Mouse (Mus musculus) C2C12 (cell line): ENCODE data around the gene Tmprss7. TPM values are rescaled to one million over a fixed set of nuclear protein-coding genes. Genes with fewer than 3 reads are reported as not detected.

Experiments
- H3K27me3 ChIP-seq: one replicate; pipeline ENCODE4 v1.6.1; 2011; ENCODE audit not compliant: control insufficient read depth, insufficient read depth, insufficient read length
- H3K36me3 ChIP-seq: one replicate; pipeline ENCODE4 v1.6.1; 2011; ENCODE audit not compliant: control insufficient read depth, insufficient read depth
- H3K4me3 ChIP-seq: one replicate; pipeline ENCODE4 v1.5.1; 2011; ENCODE audit warnings: mild to moderate bottlenecking, control low read depth; ENCODE audit not compliant: poor library complexity, insufficient read depth, severe bottlenecking
- H3K79me2 ChIP-seq: one replicate; pipeline ENCODE4 v1.6.1; 2011; ENCODE audit not compliant: control insufficient read depth, insufficient read depth
- H3K79me3 ChIP-seq: one replicate; pipeline ENCODE4 v1.6.1; 2011; ENCODE audit warnings: low read depth, control low read depth
- H3ac ChIP-seq: one replicate; pipeline ENCODE3; 2011; ENCODE audit warnings: low read depth; ENCODE audit not compliant: control insufficient read depth, insufficient read length
- CEBPB ChIP-seq: IDR thresholded peaks from one replicate; pipeline ENCODE4 v1.6.1; 2011; ENCODE audit warnings: low read depth, mild to moderate bottlenecking, control low read depth, moderate library complexity
- CTCF ChIP-seq: IDR thresholded peaks from one replicate; pipeline ENCODE4 v1.5.1; 2011; ENCODE audit not compliant: control insufficient read depth, insufficient read depth, insufficient read length
- FOSL1 ChIP-seq: IDR thresholded peaks from one replicate; pipeline ENCODE4 v1.8.0; 2011; ENCODE audit warnings: mild to moderate bottlenecking, low read length; ENCODE audit not compliant: poor library complexity, insufficient read depth, severe bottlenecking
- MAX ChIP-seq: IDR thresholded peaks from one replicate; pipeline ENCODE4 v1.6.1; 2011; ENCODE audit warnings: mild to moderate bottlenecking, control low read depth
- MYOD1 ChIP-seq: IDR thresholded peaks from one replicate; pipeline ENCODE4 v1.6.1; 2011; ENCODE audit warnings: low read depth; ENCODE audit not compliant: control insufficient read depth, insufficient read length
- MYOG ChIP-seq: IDR thresholded peaks from one replicate; pipeline ENCODE4 v1.6.1; 2011; ENCODE audit not compliant: control insufficient read depth, insufficient read length; ENCODE audit errors: extremely low read depth
- USF1 ChIP-seq: IDR thresholded peaks from one replicate; pipeline ENCODE4 v1.6.1; 2011; ENCODE audit warnings: low read depth, mild to moderate bottlenecking, control low read depth, moderate library complexity
- polyA plus RNA-seq: library from polyadenylated mRNA; unstranded; fragments of >200 nt; fragmentation: generic; extraction: Trizol; gene quantifications from one replicate; pipeline ENCODE4 v1.2.1, GENCODE M21; 2012; ENCODE audit warnings: missing spikeins

Tmprss7 gene
- polyA plus RNA-seq, 1 experiment: not detected

GRCm38 (mm10) chr16:45657574-45658159 lies 35.8 kb downstream of the Tmprss7 start:
- no peaks in the 10 kb centered on the region for H3K79me3 ChIP-seq
- no peaks in the 10 kb centered on the region for H3K79me2 ChIP-seq
- TF ChIP-seq CTCF (no peak), MYOG (no peak), MAX (no peak), MYOD1 (no peak), FOSL1 (no peak), USF1 (no peak), CEBPB (no peak)
- no peak overlapping the region for H3K4me3 ChIP-seq
- no peak overlapping the region for H3ac ChIP-seq
- no peaks in the 10 kb centered on the region for H3K27me3 ChIP-seq
- no peaks in the 10 kb centered on the region for H3K36me3 ChIP-seq

- no peak for TF ChIP-seq MAX
- no peak for TF ChIP-seq FOSL1
- no peak for TF ChIP-seq USF1
- TF ChIP-seq MYOG: no peak
- TF ChIP-seq MYOD1: no peak
- no peak for TF ChIP-seq CEBPB
- TF ChIP-seq CTCF: no peak
- Histone ChIP-seq H3K4me3 (no peak overlapping the region), H3K27me3 (no peaks in the 10 kb centered on the region), H3K79me3 (no peaks in the 10 kb centered on the region), H3K79me2 (no peaks in the 10 kb centered on the region), H3ac (no peak overlapping the region), H3K36me3 (no peaks in the 10 kb centered on the region)
Observed at GRCm38 (mm10) chr16:45654465-45654864, 39.0 kb downstream of the Tmprss7 start.

- Histone ChIP-seq H3K36me3 (no peaks in the 10 kb centered on the region), H3K79me3 (no peaks in the 10 kb centered on the region), H3K79me2 (no peaks in the 10 kb centered on the region), H3ac (no peak within 1 kb of the TSS), H3K4me3 (no peak within 1 kb of the TSS), H3K27me3 (no peaks in the 10 kb centered on the region)
- TF ChIP-seq FOSL1: no peak
- TF ChIP-seq MAX: no peak
- TF ChIP-seq USF1: no peak
- no peak for TF ChIP-seq CEBPB
- no peak for TF ChIP-seq CTCF
- TF ChIP-seq MYOD1: no peak
- TF ChIP-seq MYOG: no peak
Observed at GRCm38 (mm10) chr16:45653934-45654332, 39.5 kb downstream of the Tmprss7 start, which contains the start of gene BC016579. Gene BC016579 (minus strand): TSS chr16:45654068.

- Histone ChIP-seq H3K79me2 (no peaks in the 10 kb centered on the region), H3K4me3 (no peak overlapping the region)
- TF ChIP-seq CEBPB (no peak), CTCF (no peak), USF1 (no peak), MAX (no peak), MYOG (no peak), FOSL1 (no peak), MYOD1 (no peak)
Observed at GRCm38 (mm10) chr16:45653009-45653933, 40.2 kb downstream of the Tmprss7 start.

GRCm38 (mm10) chr16:45651497-45651896 lies 42.0 kb downstream of the Tmprss7 start:
- H3K4me3 ChIP-seq: no peak overlapping the region
- no peak overlapping the region for H3ac ChIP-seq
- no peaks in the 10 kb centered on the region for H3K36me3 ChIP-seq
- TF ChIP-seq MYOG (no peak), CEBPB (no peak), USF1 (no peak), CTCF (no peak), FOSL1 (no peak), MAX (no peak), MYOD1 (no peak)
- no peaks in the 10 kb centered on the region for H3K27me3 ChIP-seq
- no peaks in the 10 kb centered on the region for H3K79me2 ChIP-seq
- no peaks in the 10 kb centered on the region for H3K79me3 ChIP-seq

More at GRCm38 (mm10) chr16:45653009-45653933, 40.2 kb downstream of the Tmprss7 start:
- Histone ChIP-seq H3K36me3 (no peaks in the 10 kb centered on the region), H3K27me3 (no peaks in the 10 kb centered on the region), H3ac (no peak overlapping the region), H3K79me3 (no peaks in the 10 kb centered on the region)
